Mouse (Mus musculus) spleen, postnatal 0 days (tissue): Measurements from ENCODE around the gene Tbpl1. TPM values are rescaled to one million over a fixed set of nuclear protein-coding genes. Genes with fewer than 3 reads are reported as not detected.

ENCODE experiments used
- polyA plus RNA-seq: library from polyadenylated mRNA; unstranded; fragments of >200 nt; fragmentation: Nextera tagmentation; extraction: Ambion mirVana; gene quantifications from 2 replicates; pipeline ENCODE4 v1.2.1, GENCODE M21; 2015

The Tbpl1 gene
- polyA plus RNA-seq = 36.0 and 36.2 TPM in 2 replicates

GRCm38 (mm10) chr10:22731272-22732093, at the start of gene Tbpl1:
Gene Tbpl1, minus strand, starts transcription at chr10:22731938.

Other genes with a start within 250 kb of the Tbpl1 start
- gene Slc2a12, start 86.9 kb downstream of the Tbpl1 start, polyA plus RNA-seq = 0.18 and 0.24 TPM in 2 replicates
- gene Tcf21, start 88.2 kb upstream of the Tbpl1 start, polyA plus RNA-seq = 130 and 155 TPM in 2 replicates